Mouse (Mus musculus) CH12.LX (cell line): ENCODE results near the gene AL732309.1. TPM values are rescaled to one million over a fixed set of nuclear protein-coding genes. Genes with fewer than 3 reads are reported as not detected.

ENCODE experiments used
- DNase-seq: peaks from one replicate; pipeline ENCODE4 v3.0.0-alpha.2; 2013; ENCODE audit errors: extremely low read depth
- H3K27ac ChIP-seq: 2 replicates; pipeline ENCODE4 v1.5.1; 2012; ENCODE audit warnings: low read depth, mild to moderate bottlenecking, control low read depth, moderate library complexity; ENCODE audit not compliant: insufficient read depth
- H3K27me3 ChIP-seq: replicated peaks from 2 replicates; pipeline ENCODE3; 2012; ENCODE audit warnings: inconsistent platforms
- H3K36me3 ChIP-seq, 2 experiments: replicated peaks in 1 of 2; 2 replicates each; pipeline versions ENCODE3 to v1.6.1; 2012; ENCODE audit warnings: inconsistent platforms in 1 of 2, low read length in 1 of 2, mild to moderate bottlenecking in 1 of 2, mixed read lengths in 1 of 2, moderate library complexity in 1 of 2; ENCODE audit not compliant: control insufficient read depth in 1 of 2, insufficient read depth in 1 of 2
- H3K4me1 ChIP-seq, 2 experiments: 2 replicates each; pipeline ENCODE4 v1.6.1; 2012; ENCODE audit warnings: inconsistent platforms in 1 of 2, moderate library complexity in 1 of 2; ENCODE audit not compliant: insufficient read depth in 2 of 2, control insufficient read depth in 1 of 2
- H3K4me2 ChIP-seq: 2 replicates; pipeline ENCODE4 v1.6.1; 2012; ENCODE audit warnings: low read depth, mild to moderate bottlenecking, control low read depth; ENCODE audit not compliant: poor library complexity, insufficient read depth, severe bottlenecking
- H3K4me3 ChIP-seq, 3 experiments: fragments of 150-350 bp in 1 of 3; sonication (generic) in 1 of 3; replicated peaks in 1 of 3; 2 replicates each; pipeline versions ENCODE3 to v1.5.1; 2011 to 2012; ENCODE audit warnings: low read depth in 2 of 3, low read length in 2 of 3, mild to moderate bottlenecking in 2 of 3, moderate library complexity in 2 of 3, control low read depth in 1 of 3, improper control_type of control experiment in 1 of 3, inconsistent platforms in 1 of 3, mixed read lengths in 1 of 3; ENCODE audit not compliant: poor library complexity in 1 of 3
- H3K79me2 ChIP-seq: replicated peaks from 2 replicates; pipeline ENCODE4 v1.6.1; 2012; ENCODE audit warnings: mild to moderate bottlenecking, moderate library complexity; ENCODE audit not compliant: control insufficient read depth, poor library complexity, insufficient read depth, severe bottlenecking; ENCODE audit errors: extremely low read depth
- H3K9ac ChIP-seq: 2 replicates; pipeline ENCODE4 v1.6.1; 2012; ENCODE audit warnings: low read depth, mild to moderate bottlenecking, control low read depth, moderate library complexity; ENCODE audit not compliant: insufficient read depth
- H3K9me3 ChIP-seq: replicated peaks from 2 replicates; pipeline ENCODE3; 2012; ENCODE audit warnings: low read length, inconsistent platforms, mixed read lengths
- CHD1 ChIP-seq: IDR thresholded peaks from 2 replicates; pipeline ENCODE4 v1.6.1; 2012; ENCODE audit warnings: low read depth, low read length, improper control_type of control experiment, inconsistent platforms
- CHD2 ChIP-seq: IDR thresholded peaks from 2 replicates; pipeline ENCODE4 v1.6.1; 2011; ENCODE audit warnings: low read length, improper control_type of control experiment
- CTCF ChIP-seq, 2 experiments: IDR thresholded peaks in 1 of 2; conservative IDR thresholded peaks in 1 of 2; 2 replicates each; pipeline ENCODE4 v1.5.1; 2011 to 2012; ENCODE audit warnings: low read depth in 2 of 2, low read length in 2 of 2, improper control_type of control experiment in 1 of 2, inconsistent platforms in 1 of 2, mild to moderate bottlenecking in 1 of 2, moderate library complexity in 1 of 2
- E2F4 ChIP-seq: IDR thresholded peaks from 2 replicates; pipeline ENCODE4 v1.6.1; 2011; ENCODE audit warnings: low read depth, low read length, improper control_type of control experiment; ENCODE audit not compliant: insufficient replicate concordance
- ELF1 ChIP-seq: IDR thresholded peaks from 2 replicates; pipeline ENCODE4 v1.6.1; 2014; ENCODE audit warnings: low read depth, mild to moderate bottlenecking, inconsistent platforms, low read length, improper control_type of control experiment
- ETS1 ChIP-seq: conservative IDR thresholded peaks from 2 replicates; pipeline ENCODE4 v1.6.1; 2012; ENCODE audit warnings: low read depth, mild to moderate bottlenecking, inconsistent platforms, low read length, improper control_type of control experiment, moderate library complexity
- MAX ChIP-seq: IDR thresholded peaks from 2 replicates; pipeline ENCODE4 v1.6.1; 2011; ENCODE audit warnings: low read length, improper control_type of control experiment
- MEF2A ChIP-seq: IDR thresholded peaks from 2 replicates; pipeline ENCODE4 v1.6.1; 2014; ENCODE audit warnings: low read depth, mild to moderate bottlenecking, inconsistent platforms, low read length, improper control_type of control experiment, borderline replicate concordance
- MXI1 ChIP-seq: IDR thresholded peaks from 2 replicates; pipeline ENCODE4 v1.6.1; 2011; ENCODE audit warnings: mild to moderate bottlenecking, low read depth, low read length, improper control_type of control experiment
- PAX5 ChIP-seq: IDR thresholded peaks from 2 replicates; pipeline ENCODE4 v1.6.1; 2012; ENCODE audit warnings: low read length, inconsistent platforms, mixed read lengths
- RCOR1 ChIP-seq: conservative IDR thresholded peaks from 2 replicates; pipeline ENCODE4 v1.6.1; 2012; ENCODE audit warnings: low read depth, mild to moderate bottlenecking, inconsistent platforms, low read length, improper control_type of control experiment
- TBP ChIP-seq: conservative IDR thresholded peaks from 2 replicates; pipeline ENCODE4 v1.6.1; 2011; ENCODE audit warnings: low read depth, low read length, improper control_type of control experiment
- USF1 ChIP-seq: IDR thresholded peaks from 2 replicates; pipeline ENCODE4 v1.6.1; 2014; ENCODE audit warnings: low read depth, mild to moderate bottlenecking, inconsistent platforms, low read length, improper control_type of control experiment
- USF2 ChIP-seq: conservative IDR thresholded peaks from 2 replicates; pipeline ENCODE4 v1.6.1; 2011; ENCODE audit warnings: low read depth, low read length, improper control_type of control experiment
- ZKSCAN1 ChIP-seq: IDR thresholded peaks from 2 replicates; pipeline ENCODE4 v1.6.1; 2012; ENCODE audit warnings: low read depth, inconsistent platforms, low read length, improper control_type of control experiment, borderline replicate concordance
- ZMIZ1 ChIP-seq: IDR thresholded peaks from 2 replicates; pipeline ENCODE4 v1.6.1; 2012; ENCODE audit warnings: low read depth, mild to moderate bottlenecking, inconsistent platforms, low read length, improper control_type of control experiment
- ZNF384 ChIP-seq: IDR thresholded peaks from 2 replicates; pipeline ENCODE4 v1.6.1; 2012; ENCODE audit warnings: low read depth, low read length, improper control_type of control experiment, inconsistent platforms
- dilution Hi-C: fragments of 300-500 bp; cut with MboI; formaldehyde crosslinking; loops from 2 replicates; pipeline ENCODE4 v1.14.3; 2020; ENCODE audit warnings: low sequenced_read_pairs; ENCODE audit not compliant: extremely low pct_unique_long_range_greater_than_20kb, extremely low pct_ligation_motif_present
- in situ Hi-C: fragments of 300-500 bp; cut with MboI; formaldehyde crosslinking; loops from 3 replicates; pipeline ENCODE4 v1.14.3; 2019; ENCODE audit warnings: low sequenced_read_pairs, low pct_ligation_motif_present, low pct_unique_long_range_greater_than_20kb, mixed read lengths
- polyA plus RNA-seq: library from polyadenylated mRNA; unstranded; fragments of >175 nt; gene quantifications from 2 replicates; pipeline ENCODE4 v1.2.1, GENCODE M21; 2012; ENCODE audit warnings: low read depth; ENCODE audit not compliant: insufficient read length
- total RNA-seq, 2 experiments: library from RNA; depleted of rRNA; stranded (reverse); fragments of 300-350 nt in 1 of 2; fragments of >200 nt in 1 of 2; gene quantifications; 2 replicates each; pipeline ENCODE4 v1.2.3; 2012 to 2014

The AL732309.1 gene
- total and polyA plus RNA-seq, 3 experiments, result 4.5 to 8.9 (median 6.7) TPM

- Histone ChIP-seq H3K4me1 (peaks cover 12 to 16% of the 10 kb centered on the region in 2 experiments), H3K36me3 (peaks cover 5 to 19% of the 10 kb centered on the region in 2 experiments), H3K79me2 (no peaks in the 10 kb centered on the region), H3K27me3 (peaks cover 56% of the 10 kb centered on the region), H3K9me3 (no peaks in the 10 kb centered on the region), H3K4me2 (peak overlapping the region; percentile 89; the same call in 1 of the 2 replicates), H3K4me3 (peak overlapping the region in 2 of 3 experiments; percentile 13 to 49), H3K9ac (0 out of 2 replicates have a peak overlapping the region, but pooled peaks have one; percentile 3), H3K27ac (no peak overlapping the region)
- TF ChIP-seq MEF2A (no peak), MAX (no peak)
- dilution Hi-C loops (no loop called here), in situ Hi-C loops (no loop called here)
- DNase-seq, result no peak
Observed at GRCm38 (mm10) chr2:25240310-25240709, 6.4 kb downstream of the AL732309.1 start.

GRCm38 (mm10) chr2:25239766-25240165 is 6.9 kb downstream of the AL732309.1 start:
- no peaks in the 10 kb centered on the region for H3K79me2 ChIP-seq
- H3K4me2 ChIP-seq, result no peak overlapping the region
- dilution Hi-C loops (no loop called here), in situ Hi-C loops (no loop called here)
- H3K27ac ChIP-seq, result no peak overlapping the region
- no peak overlapping the region for H3K4me3 ChIP-seq
- peaks cover 61% of the 10 kb centered on the region for H3K27me3 ChIP-seq
- TF ChIP-seq ZKSCAN1 (no peak), TBP (no peak), USF1 (no peak), CHD2 (no peak), ELF1 (no peak), ZNF384 (no peak), USF2 (no peak), ETS1 (no peak), MXI1 (no peak)
- no peak for DNase-seq
- H3K9me3 ChIP-seq, result no peaks in the 10 kb centered on the region
- H3K4me1 ChIP-seq, result peaks cover 12 to 16% of the 10 kb centered on the region in 2 experiments
- no peak overlapping the region for H3K9ac ChIP-seq
- peaks cover 2 to 14% of the 10 kb centered on the region in 2 experiments for H3K36me3 ChIP-seq

- Histone ChIP-seq H3K9ac (no peak overlapping the region), H3K4me3 (no peak overlapping the region), H3K9me3 (no peaks in the 10 kb centered on the region), H3K27me3 (peaks cover 77% of the 10 kb centered on the region), H3K36me3 (no peaks in the 10 kb centered on the region), H3K4me2 (no peak overlapping the region), H3K27ac (no peak overlapping the region), H3K79me2 (no peaks in the 10 kb centered on the region), H3K4me1 (peaks cover 12 to 21% of the 10 kb centered on the region in 2 experiments)
- TF ChIP-seq CTCF (conservative IDR thresholded peaks at IDR 0.05 in 1 of 2, IDR thresholded peaks at IDR 0.05 in 1 of 2; ENCODE audit: low read depth in 2 of 2, low read length in 2 of 2), result no peak
- no peak for TF ChIP-seq PAX5
- no peak for TF ChIP-seq CHD2
- TF ChIP-seq E2F4, result no peak
- TF ChIP-seq MAX, result no peak
- no peak for TF ChIP-seq ZMIZ1
- no peak for TF ChIP-seq MXI1
- no peak for TF ChIP-seq MEF2A
- no peak for TF ChIP-seq CHD1
- TF ChIP-seq RCOR1, result no peak
- TF ChIP-seq ETS1, result no peak
- no peak for DNase-seq
- in situ Hi-C loops (no loop called here), dilution Hi-C loops (no loop called here)
Observed at GRCm38 (mm10) chr2:25238106-25238505, 8.6 kb downstream of the AL732309.1 start.
